Mouse (Mus musculus) brain, embryonic 14.5 days (tissue): ENCODE data around the gene Mpped2.

Source experiments
- CTCF ChIP-seq: fragments of 200-500 bp; IDR thresholded peaks from 2 replicates; pipeline ENCODE4 v1.5.1; 2012; ENCODE audit warnings: inconsistent platforms, mild to moderate bottlenecking, moderate library complexity, borderline replicate concordance; ENCODE audit not compliant: insufficient read depth, insufficient read length; ENCODE audit errors: extremely low read depth
- POLR2A ChIP-seq: fragments of 200-500 bp; IDR thresholded peaks from 2 replicates; pipeline ENCODE4 v1.6.1; 2012; ENCODE audit warnings: mild to moderate bottlenecking, inconsistent platforms, borderline replicate concordance; ENCODE audit not compliant: poor library complexity, insufficient read depth, insufficient read length, severe bottlenecking; ENCODE audit errors: extremely low read depth

DNA sequence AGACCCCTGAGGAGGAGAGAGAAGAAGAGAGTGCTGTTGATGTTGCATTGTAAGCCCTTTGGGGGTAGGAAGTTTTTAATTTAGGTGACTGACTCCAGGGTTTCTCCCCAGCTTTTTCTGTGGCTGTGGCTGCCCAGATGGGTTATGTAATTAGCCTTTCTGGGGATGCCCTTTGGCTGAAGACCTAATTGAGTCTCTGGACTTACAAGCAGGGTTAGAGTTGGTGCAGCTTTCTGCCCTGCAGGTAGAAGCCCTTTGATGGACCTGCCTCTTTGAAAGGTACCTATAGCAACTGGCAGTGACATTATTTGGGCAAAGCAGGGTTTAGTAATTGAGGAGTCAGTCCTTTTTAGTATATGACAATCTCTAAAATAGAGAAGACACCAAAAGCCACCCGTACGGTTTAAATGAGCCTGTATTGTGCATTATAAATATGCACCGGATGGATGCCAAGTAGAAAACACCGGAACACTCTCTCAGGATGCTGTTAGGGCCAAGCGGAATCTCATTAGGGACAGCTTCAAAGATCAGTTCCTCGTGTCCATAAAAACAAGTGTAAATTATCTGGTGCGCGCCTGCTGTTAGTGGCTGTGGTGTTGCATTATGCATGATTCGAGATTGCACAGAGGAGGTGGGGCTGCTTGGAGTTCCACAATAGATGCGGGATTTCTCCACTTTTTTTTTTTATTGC lies 22.8 kb downstream of the Mpped2 start:
- TF ChIP-seq CTCF (no peak), POLR2A (no peak)
